Mouse (Mus musculus) kidney, embryonic 16.5 days (tissue): ENCODE data around the gene D17Wsu92e. TPM values are rescaled to one million over a fixed set of nuclear protein-coding genes. Genes with fewer than 3 reads are reported as not detected.

Experiments
- ATAC-seq: fragments of 200-750 bp; cut with Nextera tagmentation; 2 replicates; pipeline ENCODE4 v1.8.0; 2017; ENCODE audit warnings: moderate TSS enrichment; ENCODE audit not compliant: low FRiP score, low TSS enrichment
- H3K27ac ChIP-seq: fragments of 300-500 bp; sonication (generic); 2 replicates; pipeline ENCODE4 v1.5.1; 2014; ENCODE audit warnings: low read length
- H3K27me3 ChIP-seq: fragments of 300-500 bp; sonication (generic); 2 replicates; pipeline ENCODE4 v1.6.1; 2014; ENCODE audit warnings: low read length, control low read depth, mixed read lengths; ENCODE audit not compliant: insufficient read depth
- H3K36me3 ChIP-seq: fragments of 300-500 bp; sonication (generic); 2 replicates; pipeline ENCODE4 v1.6.1; 2014; ENCODE audit warnings: low read length, control low read depth, mixed read lengths; ENCODE audit not compliant: insufficient read depth
- H3K4me1 ChIP-seq: fragments of 300-500 bp; sonication (generic); 2 replicates; pipeline ENCODE4 v1.6.1; 2014; ENCODE audit warnings: low read length, control low read depth, mixed read lengths; ENCODE audit not compliant: insufficient read depth
- H3K4me2 ChIP-seq: fragments of 300-500 bp; sonication (generic); replicated peaks from 2 replicates; pipeline ENCODE4 v1.6.1; 2014; ENCODE audit warnings: low read depth, low read length
- H3K4me3 ChIP-seq: fragments of 300-500 bp; sonication (generic); 2 replicates; pipeline ENCODE4 v1.5.1; 2014; ENCODE audit warnings: mild to moderate bottlenecking, low read length
- H3K9ac ChIP-seq: fragments of 300-500 bp; sonication (generic); replicated peaks from 2 replicates; pipeline ENCODE4 v1.6.1; 2014; ENCODE audit warnings: low read length
- H3K9me3 ChIP-seq: fragments of 300-500 bp; sonication (generic); 2 replicates; pipeline ENCODE4 v1.6.1; 2016; ENCODE audit warnings: low read length, control low read depth
- WGBS: fragments of 180-500 bp; shearing (Covaris S2); extraction: QIAGEN DNeasy Blood & Tissue Kit; methylation state at CpG from one replicate; pipeline ENCODE4 v1.1.7; 2014; 5-methylcytosine and 5-hydroxymethylcytosine counted together
- polyA plus RNA-seq: library from polyadenylated mRNA; unstranded; fragments of >200 nt; fragmentation: Nextera tagmentation; extraction: Ambion mirVana; gene quantifications from 2 replicates; pipeline ENCODE4 v1.2.1, GENCODE M21; 2015

Gene D17Wsu92e
- polyA plus RNA-seq, 1 experiment from 2014 or later, result 19.4 TPM

DNA sequence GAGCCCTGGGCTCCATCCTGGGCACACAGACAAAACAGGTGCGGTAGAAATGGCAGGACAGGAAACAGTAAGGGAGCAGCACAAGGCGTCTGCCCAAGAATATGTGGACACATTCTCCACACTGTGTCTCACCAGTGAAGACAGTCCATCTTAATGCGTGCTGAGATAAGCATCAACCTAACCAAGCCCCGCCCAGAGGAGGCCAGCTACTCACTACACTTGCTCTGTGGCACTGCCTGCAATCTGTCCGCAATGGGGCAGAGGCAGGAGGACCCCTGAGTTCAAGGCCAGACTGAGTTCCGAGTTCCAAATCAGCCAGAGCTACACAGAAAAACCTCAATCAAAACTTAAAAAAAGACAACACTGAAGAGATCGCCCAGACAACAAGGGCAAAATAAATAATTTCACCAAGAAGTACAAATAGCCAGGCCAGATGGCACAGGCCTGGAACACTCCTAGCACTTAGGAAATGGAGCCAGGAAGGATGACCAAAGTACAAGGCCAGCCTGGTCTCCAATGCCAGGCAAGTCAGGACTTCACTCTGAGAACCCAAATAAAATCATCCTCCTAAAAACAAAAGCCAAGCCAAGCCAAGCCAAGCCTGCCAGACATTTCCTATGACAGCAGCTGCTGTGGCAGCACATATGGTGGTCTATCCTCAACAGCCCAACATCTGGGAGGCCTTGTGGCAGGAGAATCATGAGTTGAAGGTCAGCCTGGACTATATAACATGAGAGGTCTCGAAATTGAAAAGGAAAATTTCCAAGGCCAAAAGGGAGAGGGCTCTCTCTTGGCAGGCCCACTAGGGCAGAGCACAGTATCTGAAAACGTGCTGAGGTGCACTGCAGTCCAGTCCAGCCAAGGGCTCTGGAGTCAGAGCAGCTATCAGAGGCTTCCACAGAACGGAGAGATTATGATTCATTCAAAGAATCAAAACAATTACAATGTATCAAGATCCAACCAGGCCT, 15.4 kb downstream of the D17Wsu92e start:
- Histone ChIP-seq H3K9me3 (no peaks in the 10 kb centered on the region), H3K27me3 (no peaks in the 10 kb centered on the region), H3K27ac (no peak overlapping the region), H3K9ac (no peak overlapping the region), H3K4me3 (no peak overlapping the region), H3K4me1 (peaks cover 14% of the 10 kb centered on the region), H3K36me3 (no peaks in the 10 kb centered on the region), H3K4me2 (no peak overlapping the region)
- WGBS, result 79% methylated on average over 10 of the region's 10 CpGs
- ATAC-seq, result no peak

DNA sequence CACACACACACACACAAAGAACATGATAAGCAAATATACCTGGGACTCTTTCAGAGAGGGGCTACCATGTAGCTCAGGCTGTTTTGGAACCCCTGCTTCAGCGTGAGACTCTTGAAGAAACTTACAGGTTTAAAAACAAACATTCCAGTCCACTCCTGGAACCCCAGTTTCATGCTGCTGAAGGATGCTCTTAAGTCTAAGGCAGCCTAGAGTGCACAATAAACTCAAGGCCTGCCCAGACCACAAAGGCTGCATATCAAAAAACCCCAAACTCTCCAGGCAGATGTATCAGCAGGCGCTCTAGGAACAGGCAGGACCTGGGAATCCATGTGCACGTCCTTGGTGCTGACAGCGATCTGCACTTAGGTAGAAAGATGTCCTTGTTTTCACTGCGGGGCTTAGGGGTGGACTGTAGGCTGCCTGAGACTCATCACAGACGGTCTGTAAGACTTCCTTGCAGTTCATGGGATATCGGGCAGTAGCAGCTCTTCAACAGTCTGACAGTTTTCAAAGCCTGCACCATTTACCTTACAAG, 16.2 kb downstream of the D17Wsu92e start:
- Histone ChIP-seq H3K4me1 (peaks cover 21% of the 10 kb centered on the region), H3K27ac (no peak overlapping the region), H3K9ac (no peak overlapping the region), H3K4me3 (no peak overlapping the region), H3K4me2 (no peak overlapping the region), H3K9me3 (no peaks in the 10 kb centered on the region), H3K36me3 (no peaks in the 10 kb centered on the region), H3K27me3 (no peaks in the 10 kb centered on the region)
- 83% methylated on average over 7 of the region's 7 CpGs for WGBS
- no peak for ATAC-seq

- Histone ChIP-seq H3K4me2 (no peak overlapping the region), H3K9me3 (no peaks in the 10 kb centered on the region), H3K4me1 (peaks cover 24% of the 10 kb centered on the region), H3K27me3 (no peaks in the 10 kb centered on the region), H3K27ac (no peak overlapping the region), H3K4me3 (no peak overlapping the region), H3K36me3 (no peaks in the 10 kb centered on the region), H3K9ac (no peak overlapping the region)
- ATAC-seq, result no peak
- 86% methylated on average over 4 of the region's 4 CpGs for WGBS
These were observed 16.7 kb downstream of the D17Wsu92e start for GRCm38 (mm10) chr17:27803752-27804151.

- ATAC-seq, result no peak
- Histone ChIP-seq H3K4me1 (peaks cover 42% of the 10 kb centered on the region), H3K4me3 (no peak overlapping the region), H3K27ac (peak overlapping the region; percentile 81), H3K9ac (no peak overlapping the region), H3K36me3 (no peaks in the 10 kb centered on the region), H3K9me3 (no peaks in the 10 kb centered on the region), H3K27me3 (no peaks in the 10 kb centered on the region), H3K4me2 (no peak overlapping the region)
- WGBS, result 69% methylated on average over 9 of the region's 9 CpGs
These were observed 19.5 kb downstream of the D17Wsu92e start for GRCm38 (mm10) chr17:27800710-27801648.

DNA sequence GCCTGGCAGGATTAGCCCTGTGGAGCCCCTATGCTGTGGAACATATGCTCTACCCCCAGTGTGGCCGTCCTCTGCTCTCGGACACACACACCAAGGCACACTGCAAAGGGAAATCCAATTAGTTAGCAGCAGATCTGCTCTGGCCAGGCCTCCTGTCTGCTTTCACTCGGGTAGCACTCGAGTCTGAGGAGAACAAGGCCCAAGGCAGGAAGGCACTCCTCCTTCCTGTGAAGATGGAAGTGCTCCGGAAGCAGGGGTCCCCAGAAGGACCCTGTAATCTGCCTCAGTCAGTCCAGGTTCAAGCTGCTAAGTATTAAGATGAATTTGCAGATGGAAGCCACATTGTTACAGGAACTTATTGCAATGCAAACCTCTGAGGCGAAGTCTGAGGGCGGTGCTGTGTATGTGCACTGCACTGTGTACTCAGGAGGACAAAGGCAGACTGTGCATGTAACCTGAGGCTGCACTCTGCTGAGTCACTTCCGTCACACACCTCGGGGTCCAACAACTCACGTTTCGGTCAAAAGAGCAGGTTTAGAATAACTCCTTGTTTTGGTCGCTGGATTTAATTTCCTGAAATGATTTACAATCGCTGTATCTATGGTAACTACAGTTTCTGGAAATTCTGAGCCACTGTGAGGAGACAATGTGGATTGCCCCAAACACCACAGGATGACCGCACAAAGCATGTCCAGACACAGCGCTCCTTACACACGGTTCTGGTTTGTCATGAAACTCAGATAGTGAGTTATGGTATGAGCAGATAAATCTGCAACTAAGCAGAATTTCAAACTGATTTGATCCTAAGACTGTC, 20.5 kb downstream of the D17Wsu92e start:
- Histone ChIP-seq H3K27ac (peak overlapping the region; percentile 96), H3K9ac (peak overlapping the region; percentile 54), H3K4me3 (peak overlapping the region; percentile 8), H3K4me1 (peaks cover 42% of the 10 kb centered on the region), H3K36me3 (no peaks in the 10 kb centered on the region), H3K4me2 (peak overlapping the region; percentile 33), H3K9me3 (no peaks in the 10 kb centered on the region), H3K27me3 (no peaks in the 10 kb centered on the region)
- peak; percentile 93 for ATAC-seq
- WGBS, result 11% methylated on average over 16 of the region's 16 CpGs

DNA sequence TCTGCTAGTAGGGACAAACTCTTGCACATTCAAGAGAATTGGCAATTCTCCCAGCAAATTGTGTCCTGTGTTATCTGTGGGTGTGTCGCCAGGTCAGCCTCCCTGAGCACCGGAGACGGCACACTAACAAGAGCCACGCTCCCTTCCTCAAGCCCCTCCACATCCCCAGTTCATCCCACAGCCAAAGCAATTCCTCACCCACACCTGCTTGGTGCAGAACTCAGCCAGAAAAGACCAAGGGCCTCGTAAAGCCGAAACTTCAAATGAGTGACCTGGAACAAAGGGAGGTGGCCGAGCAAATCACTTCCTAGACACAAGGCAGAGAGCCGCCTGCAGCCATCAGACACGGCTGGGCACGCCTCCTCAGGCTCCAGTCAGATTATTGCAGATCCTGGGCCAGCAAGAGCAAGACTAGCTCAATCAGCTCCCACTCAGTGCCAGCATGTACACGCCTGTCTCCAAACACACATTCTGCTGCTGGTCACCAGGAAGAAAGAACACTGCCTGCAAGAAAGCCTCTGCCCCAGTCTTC, 23.0 kb downstream of the D17Wsu92e start:
- WGBS, result 3% methylated on average over 11 of the region's 11 CpGs
- Histone ChIP-seq H3K27ac (peak overlapping the region; percentile 61), H3K27me3 (no peaks in the 10 kb centered on the region), H3K9me3 (no peaks in the 10 kb centered on the region), H3K9ac (peak overlapping the region; percentile 13; the same call in 1 of the 2 replicates), H3K4me3 (no peak overlapping the region), H3K4me2 (peak overlapping the region; percentile 39), H3K36me3 (peaks cover 2% of the 10 kb centered on the region; the same call in 1 of the 2 replicates), H3K4me1 (peaks cover 42% of the 10 kb centered on the region)
- peak; percentile 47; the same call in 1 of the 2 replicates for ATAC-seq

- H3K27me3 ChIP-seq, result no peaks in the 10 kb centered on the region
- peaks cover 42% of the 10 kb centered on the region for H3K4me1 ChIP-seq
- H3K4me3 ChIP-seq, result no peak overlapping the region
- no peak for ATAC-seq
- peak overlapping the region; percentile 13 for H3K9ac ChIP-seq
- WGBS, result 44% methylated on average over 6 of the region's 6 CpGs
- H3K27ac ChIP-seq, result peak overlapping the region; percentile 61
- peak overlapping the region; percentile 39 for H3K4me2 ChIP-seq
- no peaks in the 10 kb centered on the region for H3K9me3 ChIP-seq
- H3K36me3 ChIP-seq, result peaks cover 2% of the 10 kb centered on the region; the same call in 1 of the 2 replicates
These were observed 23.7 kb downstream of the D17Wsu92e start for GRCm38 (mm10) chr17:27796780-27797179.

- Histone ChIP-seq H3K36me3 (peaks cover 2% of the 10 kb centered on the region; the same call in 1 of the 2 replicates), H3K4me1 (peaks cover 18% of the 10 kb centered on the region), H3K4me2 (no peak overlapping the region), H3K27me3 (no peaks in the 10 kb centered on the region), H3K27ac (no peak overlapping the region), H3K4me3 (no peak overlapping the region), H3K9me3 (no peaks in the 10 kb centered on the region), H3K9ac (no peak overlapping the region)
- 76% methylated on average over 6 of the region's 6 CpGs for WGBS
- ATAC-seq, result no peak
These were observed 27.3 kb downstream of the D17Wsu92e start for GRCm38 (mm10) chr17:27793144-27793543.
